Mouse (Mus musculus): ENCODE measurements around the gene Zbtb3. TPM values are rescaled to one million over a fixed set of nuclear protein-coding genes. Genes with fewer than 3 reads are reported as not detected.
"Not testable (repeated sequence)": the region's sequence is repeated elsewhere in the genome, so short reads cannot be mapped to it uniquely, and the experiment has no call there.

Gene Zbtb3
- polyA plus RNA-seq, 1 experiment: 2.9 TPM

GRCm38 (mm10) chr19:8803204-8803780, 937 bp downstream of the Zbtb3 start:
- no peak for DNase-seq (ENCODE audit: low read depth)

- DNase-seq (ENCODE audit: low read depth): no peak
Measured at GRCm38 (mm10) chr19:8803879-8804660, 1.7 kb downstream of the Zbtb3 start.

GRCm38 (mm10) chr19:8806810-8807209, 4.5 kb downstream of the Zbtb3 start:
- DNase-seq (ENCODE audit: low read depth): no peak

GRCm38 (mm10) chr19:8815812-8816211, 13.5 kb downstream of the Zbtb3 start:
- DNase-seq (ENCODE audit: low read depth): no peak

- no peak for DNase-seq (ENCODE audit: low read depth)
Measured at GRCm38 (mm10) chr19:8817001-8817400, 14.6 kb downstream of the Zbtb3 start.

GRCm38 (mm10) chr19:8818301-8818798, 16.0 kb downstream of the Zbtb3 start:
- DNase-seq (ENCODE audit: low read depth): no peak

GRCm38 (mm10) chr19:8818801-8819595, 16.6 kb downstream of the Zbtb3 start, which contains the start of gene Ttc9c:
Gene Ttc9c (minus strand): TSS chr19:8819333.
- DNase-seq (ENCODE audit: low read depth): peak; percentile 98

- DNase-seq (ENCODE audit: low read depth): no peak
Measured at GRCm38 (mm10) chr19:8819596-8820423, 17.5 kb downstream of the Zbtb3 start, which contains the start of gene Hnrnpul2. Gene Hnrnpul2 (plus strand): TSS chr19:8820010.

- no peak for DNase-seq (ENCODE audit: low read depth)
Measured at GRCm38 (mm10) chr19:8820424-8820956, 18.1 kb downstream of the Zbtb3 start.

- no peak for DNase-seq (ENCODE audit: low read depth)
Measured at GRCm38 (mm10) chr19:8821146-8821545, 18.8 kb downstream of the Zbtb3 start.

- DNase-seq (ENCODE audit: low read depth): no peak
Measured at GRCm38 (mm10) chr19:8822696-8823095, 20.3 kb downstream of the Zbtb3 start.

- DNase-seq (ENCODE audit: low read depth): no peak
Measured at GRCm38 (mm10) chr19:8829660-8830059, 27.3 kb downstream of the Zbtb3 start, which contains the start of gene AC129217.1. Gene AC129217.1 (plus strand): TSS chr19:8829773.

GRCm38 (mm10) chr19:8830664-8831063, 28.3 kb downstream of the Zbtb3 start:
- no peak for DNase-seq (ENCODE audit: low read depth)

GRCm38 (mm10) chr19:8831262-8831661, 28.9 kb downstream of the Zbtb3 start:
- no peak for DNase-seq (ENCODE audit: low read depth)

GRCm38 (mm10) chr19:8832971-8833370, 30.6 kb downstream of the Zbtb3 start:
- DNase-seq (ENCODE audit: low read depth): no peak

- DNase-seq (ENCODE audit: low read depth): not testable (repeated sequence)
Measured at GRCm38 (mm10) chr19:8836327-8836726, 34.0 kb downstream of the Zbtb3 start.

GRCm38 (mm10) chr19:8837251-8837791, 35.0 kb downstream of the Zbtb3 start, which contains the start of gene Bscl2:
Gene Bscl2 (plus strand): TSS chr19:8837467.
- DNase-seq (ENCODE audit: low read depth): no peak

- DNase-seq (ENCODE audit: low read depth): no peak
Measured at GRCm38 (mm10) chr19:8838041-8838730, 35.8 kb downstream of the Zbtb3 start.

GRCm38 (mm10) chr19:8839103-8839907, 37.0 kb downstream of the Zbtb3 start, which contains the start of gene Gng3:
Gene Gng3 (minus strand): TSS chr19:8839194.
- no peak for DNase-seq (ENCODE audit: low read depth)

Measured in gonadal fat pad, adult 2 months (tissue).